Mouse (Mus musculus): ENCODE data around the gene Tex45.

DNA sequence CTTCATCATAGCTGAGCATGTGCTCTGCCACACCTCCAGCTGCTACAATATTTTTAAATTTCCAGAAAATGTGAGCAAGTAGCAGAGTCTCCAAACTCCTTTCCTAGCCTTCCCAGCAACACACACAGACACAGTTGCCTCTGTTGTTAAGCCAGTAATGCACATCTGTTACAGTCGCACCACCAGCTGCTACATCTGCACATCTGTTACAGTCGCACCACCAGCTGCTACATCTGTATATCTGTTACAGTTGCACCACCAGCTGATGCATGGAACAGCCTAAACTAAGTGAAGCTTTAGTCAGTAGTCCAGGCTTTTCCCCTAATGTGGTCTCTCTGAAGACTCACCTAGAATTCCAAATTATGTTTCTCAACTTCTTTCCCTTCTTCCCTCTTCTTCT, 42.2 kb upstream of the Tex45 start:
- TF ChIP-seq POLR2A (IDR thresholded peaks at IDR 0.05; ENCODE audit: insufficient read length, low read depth) (no peak), E2F4 (IDR thresholded peaks at IDR 0.05; ENCODE audit: insufficient read depth) (no peak), TCF12 (IDR thresholded peaks at IDR 0.05; ENCODE audit: insufficient read depth, poor library complexity, severe bottlenecking) (no peak), CEBPB (IDR thresholded peaks at IDR 0.05; ENCODE audit: insufficient read depth, poor library complexity, severe bottlenecking) (no peak), MAX (IDR thresholded peaks at IDR 0.05; ENCODE audit: low read depth) (no peak), MYOD1 (IDR thresholded peaks at IDR 0.05; ENCODE audit: control insufficient read depth in 1 of 3, insufficient read length in 2 of 3, low read depth in 2 of 3) (peak in 2 of 3 experiments; percentile 6 to 53), SRF (IDR thresholded peaks at IDR 0.05; ENCODE audit: control insufficient read depth, insufficient read length, low read depth) (no peak), USF1 (IDR thresholded peaks at IDR 0.05; ENCODE audit: low read depth) (no peak), TCF3 (IDR thresholded peaks at IDR 0.05; ENCODE audit: insufficient read length, low read depth) (no peak), POLR2AphosphoS2 (IDR thresholded peaks at IDR 0.05; ENCODE audit: insufficient read length, low read depth) (no peak), REST (IDR thresholded peaks at IDR 0.05; ENCODE audit: insufficient read depth, insufficient read length) (no peak)
